Mouse (Mus musculus): Measurements from ENCODE around the gene Ubac2.

Ubac2 gene

DNA sequence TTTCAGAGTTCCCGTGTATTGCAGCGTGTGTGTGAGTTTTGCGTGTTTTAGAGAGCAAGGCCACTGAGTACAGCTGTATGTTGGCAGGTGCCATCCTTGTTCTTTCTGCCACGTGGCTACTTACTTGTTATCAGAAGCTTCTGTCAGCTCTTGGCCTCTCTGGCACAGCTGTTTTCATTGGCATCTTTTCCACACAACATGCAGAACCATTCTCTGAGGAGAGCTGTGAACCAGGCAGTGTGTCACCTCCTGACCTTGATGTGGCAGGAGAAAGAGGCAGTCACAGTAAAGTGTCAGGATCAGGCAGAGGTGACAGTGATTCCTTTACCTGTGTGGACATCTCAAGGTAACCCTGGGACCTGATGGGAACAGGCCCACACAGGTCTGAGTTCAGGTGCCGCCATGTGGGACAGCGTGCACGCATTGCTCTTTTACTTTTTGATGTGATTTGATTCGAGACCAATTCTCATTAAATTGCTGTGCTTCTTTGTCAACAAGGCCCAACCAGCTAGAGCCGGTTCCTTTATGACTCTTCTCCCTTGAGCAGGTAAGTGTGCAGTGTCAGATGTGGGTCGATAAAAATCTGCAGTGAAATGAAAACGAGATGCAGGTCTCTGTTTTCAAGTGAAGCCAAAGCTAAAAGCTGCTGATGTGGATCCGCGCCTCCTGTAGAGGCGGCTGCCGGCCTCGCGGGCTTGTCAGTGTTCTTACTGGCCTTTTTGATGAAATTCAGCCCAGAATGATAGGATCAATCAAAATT lies 122.1 kb downstream of the Ubac2 start:
- peak; percentile 80 for DNase-seq (ENCODE audit: low read depth, low spot score)

DNA sequence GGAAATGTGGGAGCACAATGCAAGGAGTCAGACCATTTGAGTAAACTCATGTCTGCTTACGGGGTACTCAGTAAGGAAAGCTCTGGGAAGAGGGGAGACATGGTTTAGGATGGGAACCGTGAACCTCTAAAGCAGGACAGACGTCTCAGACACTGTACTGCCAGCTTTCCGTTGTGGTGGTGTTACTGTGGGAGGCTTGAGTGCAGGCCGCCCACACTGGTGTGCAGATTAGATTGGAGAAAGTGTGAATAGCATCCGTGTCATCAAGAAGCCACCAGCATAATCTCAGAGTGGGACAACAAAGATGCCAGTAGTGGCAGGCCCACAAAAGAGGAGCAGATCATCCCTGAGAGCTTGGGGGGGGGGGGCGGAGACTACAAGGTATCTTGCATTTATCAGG lies 123.8 kb downstream of the Ubac2 start:
- peak; percentile 50 for DNase-seq (ENCODE audit: low read depth, low spot score)

DNA sequence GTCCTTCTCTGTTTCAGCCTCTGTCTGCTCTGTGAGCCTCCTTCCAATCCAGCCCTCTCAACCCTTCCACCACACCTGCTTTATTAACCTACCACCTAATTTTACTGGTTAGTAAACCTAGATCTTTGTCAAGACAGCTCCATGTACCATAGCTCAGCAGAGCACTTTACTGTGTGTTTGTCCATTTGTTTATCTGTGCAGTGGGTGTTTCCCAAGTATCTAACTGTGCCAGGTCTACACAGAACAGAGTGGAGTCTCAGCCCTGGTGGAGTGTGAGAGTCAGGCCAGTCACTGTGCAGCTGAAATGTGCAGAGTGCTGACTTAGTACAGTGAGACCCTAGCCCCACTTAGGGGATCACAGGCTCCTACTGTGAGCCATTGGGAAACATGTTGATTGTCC lies 125.4 kb downstream of the Ubac2 start:
- DNase-seq (ENCODE audit: low read depth, low spot score): no peak

- no peak for DNase-seq (ENCODE audit: low read depth, low spot score)
Measured at GRCm38 (mm10) chr14:122008261-122008660, 129.8 kb downstream of the Ubac2 start.

DNA sequence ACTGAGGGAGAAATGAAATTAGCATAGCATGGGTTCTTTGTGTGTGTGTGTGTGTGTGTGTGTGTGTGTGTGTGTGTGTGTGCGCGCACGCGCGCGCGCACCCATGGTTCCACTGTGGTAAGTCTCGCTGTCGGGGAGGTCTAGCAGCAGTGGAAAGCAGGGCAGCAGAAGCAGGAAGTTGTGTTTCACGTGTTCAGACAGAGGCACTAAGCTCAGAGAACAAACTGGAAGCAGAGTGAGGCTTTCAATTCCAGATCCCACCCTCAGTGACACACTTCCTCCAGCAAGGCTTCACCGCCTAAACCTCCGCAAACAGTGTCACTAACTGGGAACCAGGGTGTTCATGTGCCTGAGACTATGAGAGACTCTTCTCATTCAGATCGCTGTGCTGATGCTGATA lies 131.1 kb downstream of the Ubac2 start:
- peak; percentile 90 for DNase-seq (ENCODE audit: low read depth, low spot score)

DNA sequence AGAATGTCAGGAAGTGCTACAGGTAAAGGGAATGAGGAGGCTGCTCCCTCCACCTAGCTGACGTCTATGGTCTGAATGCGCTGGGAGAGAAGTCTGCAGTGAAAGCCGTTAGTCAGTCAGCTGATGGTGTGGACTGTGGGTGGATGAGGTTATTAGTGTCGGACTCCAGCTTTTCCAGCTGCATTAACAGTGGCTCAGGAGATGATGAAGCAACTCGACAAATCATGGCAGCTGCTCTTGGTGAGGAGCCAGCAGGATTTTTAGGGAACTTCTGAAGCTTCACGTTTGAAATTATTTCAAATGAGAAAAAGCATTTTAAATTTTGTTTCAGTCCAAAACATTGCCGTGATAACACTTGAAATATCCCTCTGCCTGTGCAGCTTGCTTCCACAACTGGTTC lies 131.9 kb downstream of the Ubac2 start:
- no peak for DNase-seq (ENCODE audit: low read depth, low spot score)

DNA sequence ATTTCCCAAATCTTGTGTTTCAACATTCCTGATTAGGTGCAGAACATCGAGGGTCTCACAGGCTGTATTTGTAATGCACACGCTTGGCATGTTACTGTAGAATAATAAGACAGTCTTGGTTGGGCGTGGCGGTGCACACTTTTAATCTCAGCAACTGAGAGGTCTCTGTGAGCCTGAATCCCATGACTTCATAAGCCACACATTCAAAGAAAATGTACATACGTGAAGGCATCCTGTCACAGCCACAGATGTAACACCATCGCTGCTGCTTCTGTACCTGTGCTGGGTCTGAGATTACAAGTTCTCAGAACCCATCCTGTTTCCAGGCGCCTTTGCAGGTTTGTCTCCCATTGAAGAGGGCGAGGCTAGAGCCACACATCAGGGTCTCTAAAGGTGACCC lies 133.3 kb downstream of the Ubac2 start:
- peak; percentile 72 for DNase-seq (ENCODE audit: low read depth, low spot score)

DNA sequence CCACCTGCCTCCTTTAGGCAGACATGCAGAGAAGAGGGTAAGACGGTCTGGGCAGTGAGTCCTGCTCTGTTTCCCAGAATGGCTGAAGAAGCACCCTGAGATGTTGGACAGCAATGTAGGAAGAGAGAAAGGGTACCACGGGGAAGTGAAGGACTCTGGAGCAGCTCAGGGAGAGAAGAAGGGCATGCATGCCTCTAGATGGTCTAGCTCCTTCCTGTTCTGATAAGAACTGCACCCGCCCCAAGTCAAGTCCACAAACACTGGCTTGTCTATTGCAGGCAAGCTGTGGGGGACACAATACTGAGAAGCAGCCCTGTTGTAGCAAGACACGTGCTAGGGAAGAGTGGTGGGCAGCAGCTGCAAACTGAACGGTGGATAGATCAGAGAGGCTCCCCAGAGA lies 133.8 kb downstream of the Ubac2 start:
- DNase-seq (ENCODE audit: low read depth, low spot score): peak; percentile 51

GRCm38 (mm10) chr14:122012814-122013213 lies 134.4 kb downstream of the Ubac2 start:
- no peak for DNase-seq (ENCODE audit: low read depth, low spot score)

DNA sequence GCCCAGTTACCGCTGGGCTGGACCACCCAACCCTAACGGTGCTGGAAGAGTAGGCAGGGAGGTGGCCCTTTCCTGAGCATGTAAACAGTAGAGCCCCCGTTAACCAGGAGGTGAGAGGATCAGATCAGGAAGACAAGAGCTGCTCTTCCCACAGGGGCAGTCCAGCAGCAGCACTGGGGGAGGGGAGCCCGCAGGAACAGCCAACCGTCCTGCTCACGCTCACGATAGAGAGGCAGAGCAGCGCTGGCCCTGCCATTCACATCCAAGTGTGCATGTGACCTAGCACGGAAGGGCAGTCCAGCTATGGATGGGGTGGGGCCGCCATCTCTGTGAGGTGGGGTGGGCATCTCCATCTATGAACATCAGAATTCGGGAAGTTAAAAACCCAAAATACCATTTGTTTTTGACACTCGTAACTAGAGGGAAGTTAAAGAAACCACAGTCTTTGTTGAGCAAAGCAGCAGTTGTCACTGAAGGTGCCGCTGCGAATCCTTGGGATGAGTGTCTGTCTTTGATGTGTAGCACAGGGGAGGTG lies 135.1 kb downstream of the Ubac2 start:
- DNase-seq (ENCODE audit: low read depth, low spot score): peak; percentile 63

- peak; percentile 62 for DNase-seq (ENCODE audit: low read depth, low spot score)
Measured at GRCm38 (mm10) chr14:122017958-122018357, 139.5 kb downstream of the Ubac2 start.

DNA sequence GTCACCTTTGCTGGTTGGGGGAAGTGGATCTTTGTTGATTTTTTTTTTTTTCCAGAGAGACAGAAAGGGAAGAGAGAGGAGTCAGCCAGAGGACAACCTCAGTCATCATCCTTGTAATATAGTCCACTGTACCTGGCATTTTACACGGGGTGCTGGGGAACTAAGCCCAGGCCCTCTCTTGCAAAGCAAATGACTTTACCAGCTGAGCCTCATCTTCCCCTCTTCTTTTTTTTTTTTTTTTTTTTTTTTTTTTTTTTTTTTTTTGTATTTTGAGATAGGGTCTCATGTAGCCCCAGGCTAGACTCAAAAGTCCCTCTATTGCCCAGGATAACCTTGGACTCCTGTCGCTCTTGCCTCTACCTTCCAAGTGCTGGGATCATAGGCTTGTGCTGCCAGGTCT lies 141.0 kb downstream of the Ubac2 start:
- no peak for DNase-seq (ENCODE audit: low read depth, low spot score)

DNA sequence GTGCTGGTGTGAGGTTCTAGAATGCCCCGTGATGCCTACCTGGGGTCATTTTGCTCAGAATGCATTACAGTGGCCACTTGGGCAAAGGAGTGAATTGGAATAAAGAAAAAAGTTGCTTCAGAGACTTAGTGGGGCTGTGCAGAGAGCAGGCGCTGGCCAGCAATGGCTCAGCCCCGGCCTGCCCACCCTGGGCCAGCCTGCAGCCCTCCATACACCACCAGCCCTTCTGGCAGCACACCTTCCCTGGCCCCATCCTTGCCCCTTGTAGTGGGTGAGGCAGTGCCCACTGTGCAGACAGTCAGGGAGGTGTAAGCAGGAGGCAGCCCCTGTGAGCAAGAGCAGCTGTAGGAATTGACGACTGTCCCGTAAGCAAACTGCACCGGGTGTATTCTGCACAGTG lies 142.1 kb downstream of the Ubac2 start:
- no peak for DNase-seq (ENCODE audit: low read depth, low spot score)

GRCm38 (mm10) chr14:122023054-122023453 lies 144.6 kb downstream of the Ubac2 start:
- no peak for DNase-seq (ENCODE audit: low read depth, low spot score)

GRCm38 (mm10) chr14:122023928-122024327 lies 145.5 kb downstream of the Ubac2 start:
- no peak for DNase-seq (ENCODE audit: low read depth, low spot score)

DNA sequence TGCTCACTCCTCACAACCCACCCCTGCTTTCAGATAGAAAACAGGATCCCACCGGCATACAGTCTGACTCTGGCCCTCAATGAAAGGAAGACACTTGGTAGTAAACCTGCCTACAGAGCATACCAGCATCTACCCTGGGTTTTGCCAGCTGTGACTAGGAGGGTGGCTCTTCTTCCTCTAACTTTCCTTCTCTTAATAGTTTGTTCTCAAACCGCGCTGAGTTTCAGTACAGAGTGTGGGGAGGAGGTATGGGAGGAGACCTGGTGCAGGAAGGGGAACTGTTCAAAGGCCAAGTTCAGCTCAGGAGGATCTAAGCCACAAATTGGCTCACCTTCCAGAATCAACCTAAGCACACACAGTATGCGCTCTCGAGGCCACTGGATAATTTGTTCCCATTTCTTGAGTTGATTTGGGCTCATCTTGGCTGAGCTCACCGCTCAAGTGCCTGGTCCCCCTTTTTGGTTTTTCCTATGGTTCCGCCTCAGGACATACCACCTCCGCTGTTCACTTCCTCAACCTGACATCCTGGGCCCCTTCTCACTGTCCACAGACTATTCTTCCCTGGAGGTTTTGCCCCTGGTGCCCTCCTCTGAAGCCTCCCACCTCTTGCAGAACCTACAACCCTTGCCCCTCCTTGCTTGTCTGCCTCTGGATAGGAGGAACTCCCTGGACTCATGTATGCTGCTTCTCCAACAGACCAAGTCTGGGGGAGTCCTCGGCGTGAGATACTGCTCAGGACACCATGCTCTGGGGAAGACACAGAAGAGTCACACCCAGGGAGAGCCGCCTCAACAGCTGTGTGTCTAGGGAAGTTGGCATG lies 150.7 kb downstream of the Ubac2 start:
- DNase-seq (ENCODE audit: low read depth, low spot score): peak; percentile 60

DNA sequence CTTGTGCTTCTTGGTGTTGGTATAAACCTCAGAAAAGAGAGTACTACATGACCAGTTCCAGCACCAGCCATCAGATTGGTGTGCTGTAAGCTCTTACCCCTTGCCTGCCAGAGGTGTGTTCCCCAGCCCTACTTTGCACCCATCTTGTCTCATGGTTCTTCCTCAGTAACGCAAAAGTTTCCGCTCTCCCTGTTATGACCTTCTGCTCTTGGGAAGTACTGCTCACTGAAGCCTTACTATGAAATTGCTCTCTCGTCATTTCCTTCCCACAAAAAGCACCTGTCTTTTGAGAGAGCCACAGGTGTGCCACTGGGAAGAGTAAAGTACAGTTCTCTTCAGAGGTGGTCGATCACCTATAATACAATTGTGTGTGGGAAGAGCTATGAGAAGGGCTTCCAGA lies 151.4 kb downstream of the Ubac2 start:
- no peak for DNase-seq (ENCODE audit: low read depth, low spot score)

DNA sequence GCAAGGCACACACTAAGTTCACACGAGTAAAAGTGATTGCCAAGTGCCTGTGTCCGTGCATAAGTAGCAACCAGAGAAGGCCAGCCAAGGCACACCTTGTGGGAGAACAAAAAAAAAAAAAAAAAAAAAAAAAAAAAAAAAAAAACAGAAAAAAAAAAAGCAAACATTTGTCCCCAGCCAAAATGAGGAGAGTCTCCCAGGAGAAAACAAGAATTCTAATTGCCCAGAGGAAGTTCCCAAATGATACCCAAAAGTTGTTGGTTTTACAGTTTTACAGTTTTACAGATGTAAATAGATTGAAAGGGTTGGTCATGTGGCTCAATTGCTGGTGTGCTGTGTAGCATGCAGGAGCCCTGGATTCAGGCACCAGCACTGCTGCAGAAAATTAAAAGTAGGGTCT lies 153.6 kb downstream of the Ubac2 start:
- DNase-seq (ENCODE audit: low read depth, low spot score): no peak

DNA sequence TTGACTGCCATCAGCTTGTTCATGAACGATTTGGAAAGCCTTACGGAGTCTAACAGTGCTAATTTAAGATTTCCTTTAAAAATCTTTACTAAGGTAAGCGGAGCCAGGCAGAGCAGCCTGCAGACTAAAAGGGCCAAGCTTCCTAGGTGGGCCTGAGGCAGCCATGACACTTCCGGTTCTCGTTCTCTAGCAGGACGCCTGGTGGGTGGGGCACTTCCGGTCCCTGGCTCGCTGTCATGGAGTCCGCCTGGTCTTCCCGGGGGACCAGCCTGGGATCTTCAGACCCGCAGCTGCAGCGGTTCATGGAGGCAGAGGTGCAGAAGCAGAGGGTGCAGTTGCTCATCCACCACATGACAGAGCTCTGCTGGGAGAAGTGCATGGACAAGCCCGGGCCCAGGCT lies 156.0 kb downstream of the Ubac2 start, which contains the start of gene Timm8a2:
TSS of gene Timm8a2 (plus strand) at position 224 of the 400 bp plus-strand sequence.
- no peak for DNase-seq (ENCODE audit: low read depth, low spot score)

- DNase-seq (ENCODE audit: low read depth, low spot score): peak; percentile 36
Measured at GRCm38 (mm10) chr14:122035181-122035580, 156.8 kb downstream of the Ubac2 start.

DNA sequence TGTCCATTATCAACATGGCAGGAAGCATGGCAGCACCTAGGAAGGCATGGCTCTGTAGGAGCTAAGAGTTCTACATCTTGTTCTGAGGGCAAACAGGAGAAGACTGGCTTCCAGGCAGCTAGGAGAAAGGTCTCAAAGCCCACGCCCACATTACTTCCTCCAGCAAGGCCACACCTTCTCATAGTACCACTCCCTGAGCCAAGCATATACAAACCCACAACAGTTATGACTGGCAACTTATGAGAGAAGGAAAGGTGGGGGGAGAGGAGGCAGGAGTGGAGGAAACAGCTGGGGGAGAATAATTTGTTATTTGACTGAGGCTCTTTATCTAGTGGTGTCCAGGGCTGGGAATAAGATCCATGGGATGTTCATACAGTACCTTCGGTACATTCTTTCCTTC lies 157.4 kb downstream of the Ubac2 start:
- DNase-seq (ENCODE audit: low read depth, low spot score): peak; percentile 73

DNA sequence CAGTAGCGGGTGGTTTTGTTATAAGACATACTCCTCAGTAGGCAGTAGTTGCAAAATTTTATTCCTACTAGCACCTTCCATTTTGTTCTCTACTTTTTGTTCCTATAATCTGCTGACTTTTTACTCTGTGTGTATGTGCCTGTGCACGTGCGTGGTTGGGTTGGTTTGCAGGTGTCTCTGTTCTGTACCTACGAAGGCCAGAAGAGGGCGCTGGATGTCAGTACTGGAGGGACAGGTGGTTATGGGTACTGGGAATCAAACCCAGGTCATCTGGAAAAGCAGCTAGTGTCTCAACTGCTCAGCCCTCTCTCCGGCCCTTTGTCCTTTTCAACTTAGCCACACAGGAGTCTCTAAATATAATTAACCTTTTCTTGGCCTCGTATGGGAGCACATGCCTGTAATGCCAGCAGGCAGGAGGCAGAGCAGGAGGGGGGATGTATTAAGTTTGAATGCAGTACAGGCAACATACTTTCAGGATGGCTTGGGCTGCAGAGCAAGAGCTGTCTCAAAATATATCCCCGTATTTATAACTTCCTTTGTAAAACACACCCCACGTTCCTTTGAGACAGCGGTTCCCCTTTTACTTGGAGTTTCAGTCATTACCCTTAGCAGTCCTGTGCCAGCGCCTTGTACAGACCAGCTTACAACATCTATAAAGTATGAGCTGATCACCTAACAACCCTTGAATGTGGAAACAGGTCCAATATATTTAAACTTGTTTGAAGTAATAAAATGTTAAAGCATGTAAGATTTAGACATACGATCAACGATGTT lies 160.6 kb downstream of the Ubac2 start:
- DNase-seq (ENCODE audit: low read depth, low spot score): no peak
